Comparison of ENCODE assay signal across 10 mouse cellular contexts in the genomic region with DNA sequence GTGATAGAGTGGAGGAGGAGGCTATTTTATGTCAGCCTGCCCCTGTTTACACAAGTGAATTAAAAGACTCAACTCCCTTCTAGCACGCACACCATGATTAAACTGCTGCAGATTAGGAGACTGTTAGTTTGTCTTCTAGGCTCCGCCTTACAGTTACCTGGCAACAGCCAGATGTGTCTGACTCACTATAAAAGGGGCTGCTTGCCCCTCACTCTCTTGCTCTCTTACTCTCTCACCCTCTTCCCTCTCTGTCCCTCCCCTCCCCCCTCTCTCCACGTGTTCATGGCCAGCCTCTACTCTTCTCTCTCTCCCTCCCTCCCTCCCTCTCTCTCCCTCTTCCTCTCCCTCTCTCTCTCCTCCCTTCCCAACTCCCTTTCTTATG.
A peak's percentile ranks its signal among the peaks of the same experiment; 100 is the strongest.
DNase-seq lines count a peak whose midpoint lies in the region; ATAC-seq lines count a peak whose summit lies in the region.
"Had no signal": no experiment of that assay in that cellular context is flagged by ENCODE, and none has a peak within 500 bp of the region (broad histone marks: within the 10 kb centered on the region; RNA-seq: fewer than 3 reads in every experiment).

No protein-coding gene starts in this region.

- 13% methylated on average over 3 of the region's 3 CpGs for WGBS in forebrain, embryonic 13.5 days
- WGBS in limb, embryonic 10.5 days = 13% methylated on average over 3 of the region's 3 CpGs
- 13% methylated on average over 3 of the region's 3 CpGs for WGBS in stomach, embryonic 16.5 days

- 0 out of 2 replicates have a peak overlapping the region, but pooled peaks have one; percentile 49 for H3K27ac ChIP-seq in forebrain, embryonic 13.5 days
- H3K27ac ChIP-seq in limb, embryonic 10.5 days = peak overlapping the region; percentile 76
- H3K27ac ChIP-seq in stomach, embryonic 16.5 days (ENCODE audit: low read length) = peak overlapping the region; percentile 54; the same call in 1 of the 2 replicates

- H3K27me3 ChIP-seq in forebrain, embryonic 13.5 days = 0 out of 2 replicates have a peak, but pooled peaks cover 3% of the 10 kb centered on the region
- H3K27me3 ChIP-seq in limb, embryonic 10.5 days (ENCODE audit: low read depth, poor library complexity, severe bottlenecking) = peaks cover 34% of the 10 kb centered on the region
- H3K27me3 ChIP-seq in stomach, embryonic 16.5 days (ENCODE audit: control insufficient read depth, insufficient read depth, low read length) = no peaks in the 10 kb centered on the region
- H3K27me3 ChIP-seq: CH12.LX had no signal

- no peak overlapping the region for H3K4me3 ChIP-seq in forebrain, embryonic 13.5 days
- 0 out of 2 replicates have a peak overlapping the region, but pooled peaks have one; percentile 6 for H3K4me3 ChIP-seq in limb, embryonic 10.5 days
- no peak overlapping the region for H3K4me3 ChIP-seq in stomach, embryonic 16.5 days (replicated peaks; ENCODE audit: low read length)

- no peak overlapping the region for H3K4me2 ChIP-seq in forebrain, embryonic 13.5 days
- no peak overlapping the region for H3K4me2 ChIP-seq in stomach, embryonic 16.5 days (ENCODE audit: low read depth, low read length)

- no peaks in the 10 kb centered on the region for H3K36me3 ChIP-seq in forebrain, embryonic 13.5 days (ENCODE audit: poor library complexity, severe bottlenecking)
- H3K36me3 ChIP-seq in limb, embryonic 10.5 days = no peaks in the 10 kb centered on the region
- H3K36me3 ChIP-seq in stomach, embryonic 16.5 days (ENCODE audit: control insufficient read depth, insufficient read depth, low read length) = no peaks in the 10 kb centered on the region

- peaks cover 28% of the 10 kb centered on the region for H3K4me1 ChIP-seq in forebrain, embryonic 13.5 days
- peaks cover 36% of the 10 kb centered on the region for H3K4me1 ChIP-seq in limb, embryonic 10.5 days
- peaks cover 18% of the 10 kb centered on the region for H3K4me1 ChIP-seq in stomach, embryonic 16.5 days (ENCODE audit: control insufficient read depth, insufficient read depth, low read length)

- peak; percentile 28 for DNase-seq in retina, postnatal 1 day
- no peak for DNase-seq in retina, embryonic 14.5 days (ENCODE audit: low spot score)
- DNase-seq in limb, embryonic 10.5 days (ENCODE audit: low spot score) = no peak
- no peak for DNase-seq in liver
- DNase-seq in lung, postnatal 36 days = no peak
- DNase-seq in adrenal gland, postnatal 14 days = no peak
- DNase-seq: heart, postnatal 14 days had no signal

- no peak overlapping the region for H3K9ac ChIP-seq in forebrain, embryonic 13.5 days
- no peak overlapping the region for H3K9ac ChIP-seq in stomach, embryonic 16.5 days (ENCODE audit: low read length)

- peak; percentile 54 for ATAC-seq in forebrain, embryonic 13.5 days
- peak; percentile 45; the same call in 1 of the 2 replicates for ATAC-seq in stomach, embryonic 16.5 days (ENCODE audit: insufficient read depth, low FRiP score)

- no peaks in the 10 kb centered on the region for H3K9me3 ChIP-seq in forebrain, embryonic 13.5 days (replicated peaks)
- no peaks in the 10 kb centered on the region for H3K9me3 ChIP-seq in limb, embryonic 10.5 days (replicated peaks)
- H3K9me3 ChIP-seq in stomach, embryonic 16.5 days (replicated peaks; ENCODE audit: control insufficient read depth, low read length) = no peaks in the 10 kb centered on the region
